Comparison of ENCODE assay signal across 8 mouse cellular contexts in genomic region chr14:31384366-31385323, GRCm38 (mm10). TPM values are rescaled to one million over a fixed set of nuclear protein-coding genes. Genes with fewer than 3 reads are reported as not detected.
DNase-seq lines count a peak whose midpoint lies in the region; ATAC-seq and TF ChIP-seq lines count a peak whose summit lies in the region.

No protein-coding gene starts in this region.

- TF ChIP-seq EP300 in heart, postnatal 0 days (IDR thresholded peaks at IDR 0.05; ENCODE audit: low read depth) = no peak

- 0 out of 2 replicates have a peak overlapping the region, but pooled peaks have one; percentile 3 for H3K27ac ChIP-seq in liver, embryonic 16.5 days (ENCODE audit: low read length)
- H3K27ac ChIP-seq in brown adipose tissue, adult 24 weeks (replicated peaks; ENCODE audit: low read depth, low read length) = peak overlapping the region; percentile 36
- peak overlapping the region; percentile 56 for H3K27ac ChIP-seq in heart, postnatal 0 days (ENCODE audit: low read depth)
- H3K27ac ChIP-seq in lung, embryonic 16.5 days (ENCODE audit: low read length) = peak overlapping the region; percentile 0

- no peak for ATAC-seq in liver, embryonic 16.5 days (ENCODE audit: low read depth)
- ATAC-seq in heart, postnatal 0 days (ENCODE audit: insufficient read depth, low read depth) = peak; percentile 32; the same call in 1 of the 2 replicates
- ATAC-seq in lung, embryonic 16.5 days (ENCODE audit: low read depth) = no peak

- no peak for DNase-seq in liver
- no peak for DNase-seq in heart, postnatal 0 days (ENCODE audit: low spot score)
- DNase-seq in frontal cortex, adult 2 months (ENCODE audit: extremely low spot score in 1 of 2, low spot score in 1 of 2) = no peak
- no peak for DNase-seq in c-Kit-positive CD71-positive TER-119-positive erythroid progenitor cells, embryonic 14.5 days (ENCODE audit: low spot score)
- no peak for DNase-seq in layer of hippocampus, adult 8-10 months (ENCODE audit: low spot score in 2 of 2)

- H3K9ac ChIP-seq in liver, embryonic 16.5 days (ENCODE audit: low read depth, low read length) = no peak overlapping the region
- H3K9ac ChIP-seq in heart, postnatal 0 days (replicated peaks; ENCODE audit: low read depth, low read length) = no peak overlapping the region; the same call in 1 of the 2 replicates
- peak overlapping the region; percentile 31 for H3K9ac ChIP-seq in lung, embryonic 16.5 days (ENCODE audit: low read length)

- H3K4me1 ChIP-seq in liver, embryonic 16.5 days (ENCODE audit: control insufficient read depth, low read depth, low read length) = peaks cover 3% of the 10 kb centered on the region
- peaks cover 47% of the 10 kb centered on the region for H3K4me1 ChIP-seq in brown adipose tissue, adult 24 weeks (ENCODE audit: control insufficient read depth, insufficient read depth, insufficient read length, low read length)
- peaks cover 22% of the 10 kb centered on the region for H3K4me1 ChIP-seq in heart, postnatal 0 days (ENCODE audit: control insufficient read depth, insufficient read depth)
- peaks cover 31% of the 10 kb centered on the region for H3K4me1 ChIP-seq in lung, embryonic 16.5 days (replicated peaks; ENCODE audit: control insufficient read depth, insufficient read depth, low read length)

- H3K9me3 ChIP-seq in liver, embryonic 16.5 days (replicated peaks; ENCODE audit: control insufficient read depth, low read length) = no peaks in the 10 kb centered on the region
- no peaks in the 10 kb centered on the region for H3K9me3 ChIP-seq in heart, postnatal 0 days (replicated peaks; ENCODE audit: control insufficient read depth, low read length)
- H3K9me3 ChIP-seq in lung, embryonic 16.5 days (ENCODE audit: control insufficient read depth, low read length) = no peaks in the 10 kb centered on the region

- no peak overlapping the region for H3K4me2 ChIP-seq in liver, embryonic 16.5 days (ENCODE audit: low read depth, low read length)
- H3K4me2 ChIP-seq in heart, postnatal 0 days (ENCODE audit: low read depth, low read length) = no peak overlapping the region
- no peak overlapping the region for H3K4me2 ChIP-seq in lung, embryonic 16.5 days (ENCODE audit: low read depth, low read length)

- WGBS in liver, embryonic 16.5 days (ENCODE audit: insufficient replicate concordance) = 60% methylated on average over 13 of the region's 13 CpGs
- WGBS in heart, postnatal 0 days = 33% methylated on average over 13 of the region's 13 CpGs
- WGBS in lung, embryonic 16.5 days = 42% methylated on average over 13 of the region's 13 CpGs

- H3K27me3 ChIP-seq in liver, embryonic 16.5 days (ENCODE audit: control insufficient read depth, insufficient read depth, low read depth, low read length) = no peaks in the 10 kb centered on the region
- H3K27me3 ChIP-seq in heart, postnatal 0 days (ENCODE audit: control insufficient read depth, insufficient read depth, low read length) = no peaks in the 10 kb centered on the region
- H3K27me3 ChIP-seq in lung, embryonic 16.5 days (ENCODE audit: control insufficient read depth, insufficient read depth, low read depth, low read length) = no peaks in the 10 kb centered on the region

- H3K36me3 ChIP-seq in liver, embryonic 16.5 days (ENCODE audit: control insufficient read depth, insufficient read depth) = no peaks in the 10 kb centered on the region
- H3K36me3 ChIP-seq in heart, postnatal 0 days (replicated peaks; ENCODE audit: control insufficient read depth, insufficient read depth, low read length) = peaks cover 5% of the 10 kb centered on the region
- no peaks in the 10 kb centered on the region; the same call in 1 of the 2 replicates for H3K36me3 ChIP-seq in lung, embryonic 16.5 days (ENCODE audit: control insufficient read depth, insufficient read depth, low read length)

- H3K4me3 ChIP-seq in liver, embryonic 16.5 days (ENCODE audit: low read depth, low read length) = no peak overlapping the region
- H3K4me3 ChIP-seq in brown adipose tissue, adult 24 weeks (ENCODE audit: insufficient read depth, low read depth, low read length) = no peak overlapping the region
- no peak overlapping the region for H3K4me3 ChIP-seq in heart, postnatal 0 days (ENCODE audit: low read depth, low read length)
- no peak overlapping the region for H3K4me3 ChIP-seq in lung, embryonic 16.5 days (ENCODE audit: low read length)

- peak; percentile 33 for TF ChIP-seq CTCF in heart, postnatal 0 days (IDR thresholded peaks at IDR 0.05; ENCODE audit: low read depth)

RNA-seq across cellular contexts. Expression of gene Capn7, which starts 48.2 kb away (rescaled TPM):
- 15.0 and 15.2 TPM in 2 replicates for polyA plus RNA-seq in liver, embryonic 16.5 days (2015; fragmentation: Nextera tagmentation; extraction: Ambion mirVana)
- 14.9 and 16.9 TPM in 2 replicates for polyA plus RNA-seq in brown adipose tissue, adult 24 weeks (2012; ENCODE audit: insufficient read depth, insufficient read length, missing spikeins)
- 34.0 and 51.2 TPM in 2 replicates for total RNA-seq in heart, postnatal 0 days (2014; rRNA removed; ENCODE audit: low replicate concordance)
- polyA plus RNA-seq in heart, postnatal 0 days (2015; fragmentation: Nextera tagmentation; extraction: Ambion mirVana) = 32.3 and 33.8 TPM in 2 replicates
- polyA plus RNA-seq in lung, embryonic 16.5 days (2015; fragmentation: Nextera tagmentation; extraction: Ambion mirVana) = 32.8 and 34.9 TPM in 2 replicates
- 32.1 and 33.7 TPM in 2 replicates for polyA plus RNA-seq in frontal cortex, adult 2 months (2012; rRNA removed)
- total RNA-seq in layer of hippocampus, adult 8-10 months (2022) = 10 to 100 TPM; 34.9 to 44.0 (median 40.9) TPM

RNA-seq across cellular contexts. Expression of gene Sh3bp5, which starts 51.2 kb away (rescaled TPM):
- 19.3 and 22.1 TPM in 2 replicates for polyA plus RNA-seq in liver, embryonic 16.5 days (2015; fragmentation: Nextera tagmentation; extraction: Ambion mirVana)
- 65.9 and 67.5 TPM in 2 replicates for polyA plus RNA-seq in brown adipose tissue, adult 24 weeks (2012; ENCODE audit: insufficient read depth, insufficient read length, missing spikeins)
- 10.2 and 14.2 TPM in 2 replicates for total RNA-seq in heart, postnatal 0 days (2014; rRNA removed; ENCODE audit: low replicate concordance)
- polyA plus RNA-seq in heart, postnatal 0 days (2015; fragmentation: Nextera tagmentation; extraction: Ambion mirVana) = 37.6 and 43.4 TPM in 2 replicates
- 26.1 and 27.3 TPM in 2 replicates for polyA plus RNA-seq in lung, embryonic 16.5 days (2015; fragmentation: Nextera tagmentation; extraction: Ambion mirVana)
- polyA plus RNA-seq in frontal cortex, adult 2 months (2012; rRNA removed) = 38.4 and 44.0 TPM in 2 replicates
- total RNA-seq in layer of hippocampus, adult 8-10 months (2022) = 100 to 1,000 TPM; 105 to 134 (median 117) TPM

Comparison
In these comparisons a context has a peak if more than half of its experiments do, and no peak if none do; other contexts are left out.
1. H3K27ac ChIP-seq: peak in every context shown above with its lines; median percentile 56 in heart, postnatal 0 days; 36 in brown adipose tissue, adult 24 weeks; 3 in liver, embryonic 16.5 days; 0 in lung, embryonic 16.5 days.